Mouse (Mus musculus) G1E (cell line): Measurements from ENCODE around the gene Mdm2.

Source experiments
- CTCF ChIP-seq: IDR thresholded peaks from 2 replicates; pipeline ENCODE4 v1.5.1; 2012; ENCODE audit warnings: low read depth, low read length, inconsistent platforms, mixed read lengths
- GATA1 ChIP-seq: IDR thresholded peaks from 2 replicates; pipeline ENCODE4 v1.6.1; 2012; ENCODE audit warnings: borderline replicate concordance, low read length, inconsistent platforms, mixed read lengths
- GATA2 ChIP-seq: IDR thresholded peaks from 2 replicates; pipeline ENCODE4 v1.6.1; 2012; ENCODE audit warnings: low read depth, low read length, inconsistent platforms, borderline replicate concordance

GRCm38 (mm10) chr10:117681999-117682857 lies 28.3 kb downstream of the Mdm2 start:
- no peak for TF ChIP-seq CTCF
- no peak for TF ChIP-seq GATA1
- no peak for TF ChIP-seq GATA2
